Mouse (Mus musculus) effector memory CD4-positive, alpha-beta T cell, adult 7 months (primary cell): Measurements from ENCODE around the gene Klf6. TPM values are rescaled to one million over a fixed set of nuclear protein-coding genes. Genes with fewer than 3 reads are reported as not detected.

Experiments used
- polyA plus RNA-seq: library from polyadenylated mRNA; unstranded; fragments of 100-300 nt; shearing (Covaris generic); gene quantifications from one replicate; pipeline ENCODE4 v1.2.1, GENCODE M21; 2017

Gene Klf6
- polyA plus RNA-seq, result 1,224 TPM

GRCm38 (mm10) chr13:5861157-5862002 lies at the start of gene Klf6:
TSS of gene Klf6 (plus strand) at chr13:5861482.

